Mouse (Mus musculus): ENCODE measurements around the gene Rpl5. TPM values are rescaled to one million over a fixed set of nuclear protein-coding genes. Genes with fewer than 3 reads are reported as not detected.
"Not testable (repeated sequence)": the region's sequence is repeated elsewhere in the genome, so short reads cannot be mapped to it uniquely, and the experiment has no call there.

The Rpl5 gene
- polyA plus RNA-seq, 1 experiment from 2014 or later = 69.9 TPM

DNA sequence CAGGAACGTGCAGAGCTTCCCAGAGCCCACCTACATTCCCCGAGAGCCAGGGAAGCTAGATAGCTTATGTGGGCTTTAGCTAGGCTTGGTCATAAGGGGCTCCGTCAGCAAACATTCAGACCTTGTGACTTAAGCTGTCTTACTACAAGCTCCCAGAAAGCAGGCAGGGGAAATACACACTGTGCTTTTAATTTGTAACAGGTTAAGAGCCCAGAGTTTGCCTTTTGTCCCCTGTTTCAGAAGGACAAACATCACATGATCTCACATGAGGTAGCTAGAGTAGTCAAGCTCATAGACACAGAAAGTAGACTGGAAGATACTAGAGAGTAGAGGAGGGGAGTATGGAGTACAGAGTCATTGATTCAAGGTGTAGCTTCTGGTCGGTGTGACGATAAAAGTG lies 19.6 kb upstream of the Rpl5 start:
- no peaks in the 10 kb centered on the region for H3K4me1 ChIP-seq (ENCODE audit: control insufficient read depth, insufficient read depth, low read length)
- H3K9me3 ChIP-seq (replicated peaks; ENCODE audit: control insufficient read depth, low read length) = no peaks in the 10 kb centered on the region
- H3K4me2 ChIP-seq = no peak overlapping the region
- H3K4me3 ChIP-seq (ENCODE audit: low read depth, low read length) = no peak overlapping the region
- ATAC-seq (replicated peaks; ENCODE audit: insufficient number of reproducible peaks, low FRiP score, low TSS enrichment) = no peak
- H3K9ac ChIP-seq (ENCODE audit: low read depth, low read length) = no peak overlapping the region
- 69% methylated on average over 5 of the region's 5 CpGs for WGBS (ENCODE audit: insufficient replicate concordance)
- no peak overlapping the region for H3K27ac ChIP-seq (ENCODE audit: low read depth, low read length)
- no peaks in the 10 kb centered on the region for H3K36me3 ChIP-seq (ENCODE audit: control insufficient read depth, insufficient read depth, low read length)
- no peaks in the 10 kb centered on the region for H3K27me3 ChIP-seq (ENCODE audit: control insufficient read depth, insufficient read depth, low read length)

DNA sequence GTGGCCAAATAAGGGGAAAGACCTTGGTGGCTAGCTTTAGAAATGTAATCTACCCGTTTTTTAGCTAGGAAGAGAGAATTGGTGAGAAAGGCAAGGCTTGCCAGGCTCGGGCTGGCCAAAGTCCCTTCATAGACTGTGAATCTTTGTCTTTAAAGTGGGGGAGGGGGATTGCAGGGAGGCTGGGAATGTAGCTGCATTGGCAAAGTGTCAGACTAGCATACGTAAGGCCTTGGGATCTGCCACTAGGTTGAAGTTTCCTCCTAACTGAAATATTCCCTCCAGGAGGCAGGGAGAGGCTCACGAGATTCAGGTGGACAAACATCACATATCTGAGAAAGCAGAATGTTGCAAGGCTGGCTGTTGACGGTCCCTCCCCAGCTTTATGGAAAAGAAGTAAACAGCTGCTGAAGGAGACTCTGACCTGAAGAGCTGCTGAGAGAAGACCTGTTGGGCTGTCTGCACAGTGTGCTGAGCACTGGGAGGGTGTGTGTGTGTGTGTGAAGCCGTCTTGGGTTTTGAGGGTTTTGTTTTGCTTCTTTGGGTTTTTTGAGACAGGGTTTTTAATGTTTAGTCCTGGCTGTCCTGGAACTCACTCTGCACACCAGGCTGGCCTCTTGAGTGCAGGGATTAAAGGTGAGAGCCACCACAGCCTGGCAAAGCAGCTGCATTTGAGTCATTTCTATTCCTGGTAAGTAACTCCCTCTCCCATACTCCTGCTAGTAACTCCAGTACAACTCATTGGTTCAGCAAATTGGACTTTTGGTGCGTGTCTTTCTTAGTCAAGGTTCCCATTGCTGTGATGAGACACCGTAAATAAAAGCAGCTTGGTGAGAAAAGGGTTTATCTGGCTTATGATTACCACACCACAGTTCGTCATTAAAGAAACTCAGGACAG lies 10.1 kb upstream of the Rpl5 start:
- no peak for ATAC-seq (replicated peaks; ENCODE audit: insufficient number of reproducible peaks, low FRiP score, low TSS enrichment)
- H3K27ac ChIP-seq (ENCODE audit: low read depth, low read length) = no peak overlapping the region
- no peak overlapping the region for H3K4me2 ChIP-seq
- no peaks in the 10 kb centered on the region for H3K36me3 ChIP-seq (ENCODE audit: control insufficient read depth, insufficient read depth, low read length)
- H3K27me3 ChIP-seq (ENCODE audit: control insufficient read depth, insufficient read depth, low read length) = no peaks in the 10 kb centered on the region
- H3K4me1 ChIP-seq (ENCODE audit: control insufficient read depth, insufficient read depth, low read length) = no peaks in the 10 kb centered on the region
- no peak overlapping the region for H3K9ac ChIP-seq (ENCODE audit: low read depth, low read length)
- H3K9me3 ChIP-seq (replicated peaks; ENCODE audit: control insufficient read depth, low read length) = no peaks in the 10 kb centered on the region
- no peak overlapping the region for H3K4me3 ChIP-seq (ENCODE audit: low read depth, low read length)
- 51% methylated on average over 9 of the region's 9 CpGs for WGBS (ENCODE audit: insufficient replicate concordance)

DNA sequence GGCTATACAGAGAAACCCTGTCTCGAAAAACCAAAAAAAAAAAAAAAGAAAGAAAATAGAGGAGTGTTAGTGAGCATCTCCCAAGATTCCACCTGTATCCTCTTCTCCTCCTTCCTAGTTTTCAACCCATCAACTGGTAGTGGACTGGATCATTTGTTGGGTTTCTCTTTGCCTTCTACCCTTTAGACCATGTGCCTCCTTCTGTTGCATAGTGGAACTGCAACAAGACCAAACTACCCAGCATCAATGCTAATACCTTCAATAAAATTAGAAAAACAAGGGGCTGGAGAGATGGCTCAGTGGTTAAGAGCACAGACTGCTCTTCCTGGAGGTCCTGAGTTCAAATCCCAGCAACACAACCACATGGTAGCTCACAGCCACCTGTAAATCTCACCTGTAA lies 8.8 kb upstream of the Rpl5 start:
- not testable (repeated sequence) for H3K4me2 ChIP-seq; H3K4me3 ChIP-seq (ENCODE audit: low read depth, low read length); H3K9ac ChIP-seq (ENCODE audit: low read depth, low read length); H3K27ac ChIP-seq (ENCODE audit: low read depth, low read length); H3K36me3 ChIP-seq (ENCODE audit: control insufficient read depth, insufficient read depth, low read length); H3K27me3 ChIP-seq (ENCODE audit: control insufficient read depth, insufficient read depth, low read length); H3K9me3 ChIP-seq (replicated peaks; ENCODE audit: control insufficient read depth, low read length); ATAC-seq (replicated peaks; ENCODE audit: insufficient number of reproducible peaks, low FRiP score, low TSS enrichment); H3K4me1 ChIP-seq (ENCODE audit: control insufficient read depth, insufficient read depth, low read length)
- 50% methylated on average over 1 of the region's 1 CpGs for WGBS (ENCODE audit: insufficient replicate concordance)

DNA sequence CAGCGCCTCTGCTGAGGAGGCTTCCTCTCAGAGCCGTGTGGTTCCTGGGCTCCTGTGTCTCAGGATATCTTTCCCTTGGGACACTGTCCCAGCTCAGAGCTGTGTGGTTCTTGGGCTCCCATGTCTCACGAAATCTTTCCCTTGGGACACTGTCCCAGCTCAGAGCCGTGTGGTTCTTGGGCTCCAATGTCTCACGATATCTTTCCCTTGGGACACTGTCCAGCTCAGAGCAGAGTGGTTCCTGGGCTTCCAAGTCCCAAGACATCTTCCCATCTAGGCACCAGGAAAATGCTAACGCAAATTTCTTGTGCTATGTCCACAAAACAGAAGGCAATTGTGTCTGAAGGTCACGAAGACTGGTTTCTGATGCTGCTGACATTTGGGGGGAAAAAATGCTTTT lies 5.6 kb upstream of the Rpl5 start:
- WGBS (ENCODE audit: insufficient replicate concordance) = 65% methylated on average over 7 of the region's 7 CpGs
- H3K4me1 ChIP-seq (ENCODE audit: control insufficient read depth, insufficient read depth, low read length) = no peaks in the 10 kb centered on the region
- no peak overlapping the region for H3K9ac ChIP-seq (ENCODE audit: low read depth, low read length)
- H3K27ac ChIP-seq (ENCODE audit: low read depth, low read length) = no peak overlapping the region
- no peak overlapping the region for H3K4me3 ChIP-seq (ENCODE audit: low read depth, low read length)
- no peaks in the 10 kb centered on the region for H3K9me3 ChIP-seq (replicated peaks; ENCODE audit: control insufficient read depth, low read length)
- ATAC-seq (replicated peaks; ENCODE audit: insufficient number of reproducible peaks, low FRiP score, low TSS enrichment) = no peak
- no peaks in the 10 kb centered on the region for H3K36me3 ChIP-seq (ENCODE audit: control insufficient read depth, insufficient read depth, low read length)
- H3K4me2 ChIP-seq = no peak overlapping the region
- no peaks in the 10 kb centered on the region for H3K27me3 ChIP-seq (ENCODE audit: control insufficient read depth, insufficient read depth, low read length)

DNA sequence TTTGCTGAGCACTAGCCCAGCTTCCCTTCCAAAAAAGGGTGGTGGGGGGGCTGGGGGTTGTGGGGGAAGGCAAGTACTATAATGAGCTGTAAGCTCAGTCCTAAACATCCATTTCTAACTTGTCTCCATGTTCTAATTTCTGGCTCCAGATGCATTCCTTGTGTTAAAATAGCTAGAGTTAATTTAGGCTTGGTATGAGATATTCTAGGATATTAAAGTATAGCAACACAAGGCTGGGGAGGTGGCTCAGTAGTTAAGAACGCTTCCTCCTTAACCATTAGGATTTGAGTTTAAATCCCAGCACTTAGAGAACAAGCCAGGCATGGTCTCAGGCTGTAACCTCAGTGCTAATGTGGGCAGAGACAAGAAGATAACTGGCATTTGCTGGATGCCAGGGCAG lies 4.0 kb upstream of the Rpl5 start:
- Histone ChIP-seq H3K36me3 (ENCODE audit: control insufficient read depth, insufficient read depth, low read length) (no peaks in the 10 kb centered on the region), H3K27me3 (ENCODE audit: control insufficient read depth, insufficient read depth, low read length) (no peaks in the 10 kb centered on the region), H3K4me2 (no peak overlapping the region), H3K4me1 (ENCODE audit: control insufficient read depth, insufficient read depth, low read length) (no peaks in the 10 kb centered on the region), H3K27ac (ENCODE audit: low read depth, low read length) (no peak overlapping the region), H3K9ac (ENCODE audit: low read depth, low read length) (no peak overlapping the region), H3K4me3 (ENCODE audit: low read depth, low read length) (no peak overlapping the region), H3K9me3 (replicated peaks; ENCODE audit: control insufficient read depth, low read length) (no peaks in the 10 kb centered on the region)
- ATAC-seq (replicated peaks; ENCODE audit: insufficient number of reproducible peaks, low FRiP score, low TSS enrichment) = no peak
- WGBS (ENCODE audit: insufficient replicate concordance) = 57% methylated on average over 1 of the region's 1 CpGs

DNA sequence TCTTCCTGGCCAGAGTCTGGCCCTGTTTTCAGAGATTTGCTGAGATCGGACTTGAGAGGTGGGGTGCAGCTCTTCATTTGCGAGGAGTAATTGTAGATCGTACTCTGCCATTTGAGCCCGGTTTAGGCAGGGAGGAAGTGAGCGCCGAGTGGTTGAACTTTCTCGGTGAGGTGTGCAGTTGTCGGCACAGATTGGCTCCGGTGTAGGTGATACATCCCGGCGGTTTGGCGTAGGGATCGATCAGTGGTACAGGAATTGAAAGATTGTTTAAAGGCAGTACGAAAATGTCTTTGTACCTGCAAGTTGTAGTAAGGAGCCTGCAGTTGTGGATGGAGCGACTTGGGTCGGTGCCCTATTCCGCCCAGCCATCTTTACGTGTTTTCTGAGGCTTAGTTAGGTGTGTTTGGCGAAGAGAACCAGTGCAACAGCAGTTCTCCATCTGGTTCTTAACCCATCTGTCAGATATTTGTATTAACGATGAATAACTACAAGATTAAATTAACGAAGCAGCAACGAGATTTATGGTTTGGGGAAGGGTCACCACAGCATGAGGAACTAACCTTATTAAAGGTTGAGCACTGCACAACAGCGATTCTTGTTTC lies 813 bp downstream of the Rpl5 start:
- H3K4me1 ChIP-seq (ENCODE audit: control insufficient read depth, insufficient read depth, low read length) = peaks cover 3% of the 10 kb centered on the region; the same call in 1 of the 2 replicates
- no peak; the same call in 1 of the 2 replicates for ATAC-seq (replicated peaks; ENCODE audit: insufficient number of reproducible peaks, low FRiP score, low TSS enrichment)
- WGBS (ENCODE audit: insufficient replicate concordance) = under 1% methylated on average over 23 of the region's 23 CpGs

DNA sequence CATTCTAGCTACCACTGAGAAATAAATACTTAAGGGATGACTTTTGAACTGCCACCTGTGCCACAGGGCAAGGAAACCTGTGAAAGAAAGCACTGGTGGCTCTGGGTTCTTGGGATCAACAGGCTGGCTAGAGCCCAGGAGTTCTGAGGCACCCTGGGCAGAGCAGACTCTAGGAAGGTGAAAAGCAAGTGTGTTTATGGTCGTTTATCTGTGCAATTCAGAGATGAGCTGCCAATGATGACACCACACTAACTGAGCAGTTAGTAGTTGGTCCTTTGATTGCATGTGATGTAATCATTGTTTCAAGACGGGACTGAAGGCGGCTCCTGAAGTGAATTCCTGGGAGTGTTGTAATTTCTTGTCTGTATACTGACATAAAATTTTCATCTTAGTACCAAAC lies 4.0 kb downstream of the Rpl5 start:
- Histone ChIP-seq H3K4me1 (ENCODE audit: control insufficient read depth, insufficient read depth, low read length) (peaks cover 3% of the 10 kb centered on the region; the same call in 1 of the 2 replicates), H3K27ac (ENCODE audit: low read depth, low read length) (no peak overlapping the region), H3K4me3 (ENCODE audit: low read depth, low read length) (no peak overlapping the region), H3K9ac (ENCODE audit: low read depth, low read length) (no peak overlapping the region), H3K4me2 (no peak overlapping the region), H3K27me3 (ENCODE audit: control insufficient read depth, insufficient read depth, low read length) (no peaks in the 10 kb centered on the region), H3K9me3 (replicated peaks; ENCODE audit: control insufficient read depth, low read length) (no peaks in the 10 kb centered on the region), H3K36me3 (ENCODE audit: control insufficient read depth, insufficient read depth, low read length) (peaks cover 38% of the 10 kb centered on the region)
- 75% methylated on average over 3 of the region's 3 CpGs for WGBS (ENCODE audit: insufficient replicate concordance)
- ATAC-seq (replicated peaks; ENCODE audit: insufficient number of reproducible peaks, low FRiP score, low TSS enrichment) = no peak

More for the DNA sequence above, 813 bp downstream of the Rpl5 start:
- Histone ChIP-seq H3K36me3 (ENCODE audit: control insufficient read depth, insufficient read depth, low read length) (peaks cover 23% of the 10 kb centered on the region), H3K4me2 (peak overlapping the region; percentile 86), H3K9me3 (replicated peaks; ENCODE audit: control insufficient read depth, low read length) (no peaks in the 10 kb centered on the region), H3K4me3 (ENCODE audit: low read depth, low read length) (peak overlapping the region; percentile 76), H3K9ac (ENCODE audit: low read depth, low read length) (peak overlapping the region; percentile 94), H3K27ac (ENCODE audit: low read depth, low read length) (peak overlapping the region; percentile 84), H3K27me3 (ENCODE audit: control insufficient read depth, insufficient read depth, low read length) (no peaks in the 10 kb centered on the region)

DNA sequence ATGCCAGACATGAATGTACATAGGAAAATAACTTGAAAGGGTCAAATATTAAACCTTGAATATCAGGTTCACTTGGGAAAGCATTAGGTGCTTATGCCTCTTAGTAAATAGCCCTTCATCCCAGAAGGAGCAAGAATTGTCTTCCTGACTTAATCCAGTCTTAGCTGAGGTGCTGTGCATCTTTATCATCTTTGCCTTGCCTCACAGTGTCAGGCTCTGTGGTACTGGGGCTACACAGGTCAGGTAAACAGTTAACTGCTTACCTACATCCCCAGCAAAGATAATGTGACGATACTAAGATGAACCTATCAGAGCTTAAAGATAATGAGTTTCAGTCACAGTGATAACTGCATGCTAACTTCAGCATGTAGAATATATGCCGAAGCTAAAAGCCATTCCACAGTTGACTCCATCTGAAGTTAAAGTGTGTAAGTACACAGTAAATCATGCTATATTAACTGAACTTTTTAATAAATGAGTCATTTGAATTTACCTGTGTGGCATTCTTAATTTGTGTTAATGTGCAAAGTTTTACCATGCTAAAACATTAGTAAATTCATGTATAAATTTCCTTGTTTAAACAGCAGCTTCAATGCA lies 8.3 kb downstream of the Rpl5 start:
- peaks cover 33% of the 10 kb centered on the region for H3K36me3 ChIP-seq (ENCODE audit: control insufficient read depth, insufficient read depth, low read length)
- no peak for ATAC-seq (replicated peaks; ENCODE audit: insufficient number of reproducible peaks, low FRiP score, low TSS enrichment)

More for the DNA sequence above, 8.3 kb downstream of the Rpl5 start:
- Histone ChIP-seq H3K4me2 (no peak overlapping the region), H3K4me1 (ENCODE audit: control insufficient read depth, insufficient read depth, low read length) (no peaks in the 10 kb centered on the region), H3K27ac (ENCODE audit: low read depth, low read length) (no peak overlapping the region), H3K4me3 (ENCODE audit: low read depth, low read length) (no peak overlapping the region), H3K9me3 (replicated peaks; ENCODE audit: control insufficient read depth, low read length) (no peaks in the 10 kb centered on the region), H3K9ac (ENCODE audit: low read depth, low read length) (no peak overlapping the region), H3K27me3 (ENCODE audit: control insufficient read depth, insufficient read depth, low read length) (no peaks in the 10 kb centered on the region)
- 66% methylated on average over 2 of the region's 2 CpGs for WGBS (ENCODE audit: insufficient replicate concordance)

Data from heart, embryonic 11.5 days (tissue).